Mouse (Mus musculus): Measurements from ENCODE around the gene Rev1. TPM values are rescaled to one million over a fixed set of nuclear protein-coding genes. Genes with fewer than 3 reads are reported as not detected.
A peak's percentile ranks its signal among the peaks of the same experiment; 100 is the strongest.
"Not testable (repeated sequence)": the region's sequence is repeated elsewhere in the genome, so short reads cannot be mapped to it uniquely, and the experiment has no call there.

Gene Rev1
- total RNA-seq, 2 experiments from 2014 or later: 35.8 to 40.6 TPM

DNA sequence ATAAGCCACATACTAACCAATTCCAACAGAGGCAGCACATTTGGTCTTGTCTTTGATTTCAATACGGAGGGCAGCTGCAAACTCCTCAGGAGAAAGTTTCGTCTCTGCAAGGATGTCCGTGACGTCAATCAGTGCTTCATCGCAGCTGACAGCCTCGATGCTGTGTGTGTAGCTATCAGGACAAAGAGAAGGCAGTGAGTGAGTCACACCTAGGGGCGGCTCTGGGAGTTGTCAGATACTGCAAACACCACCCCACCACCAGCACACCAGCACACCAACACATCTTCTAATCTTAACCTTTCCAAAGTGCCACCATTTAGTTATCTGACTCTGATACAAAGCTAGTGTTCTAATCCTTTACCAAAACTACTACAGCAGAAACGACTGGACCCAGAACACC is 58.3 kb downstream of the Rev1 start:
- peak in 1 of 2 experiments; percentile 50 for DNase-seq (ENCODE audit: low spot score in 2 of 2)

GRCm38 (mm10) chr1:38067276-38067675 is 62.3 kb downstream of the Rev1 start:
- no peak for DNase-seq (ENCODE audit: low spot score in 2 of 2)

GRCm38 (mm10) chr1:38062156-38062555 is 67.4 kb downstream of the Rev1 start:
- DNase-seq (ENCODE audit: low spot score in 2 of 2): not testable (repeated sequence)

DNA sequence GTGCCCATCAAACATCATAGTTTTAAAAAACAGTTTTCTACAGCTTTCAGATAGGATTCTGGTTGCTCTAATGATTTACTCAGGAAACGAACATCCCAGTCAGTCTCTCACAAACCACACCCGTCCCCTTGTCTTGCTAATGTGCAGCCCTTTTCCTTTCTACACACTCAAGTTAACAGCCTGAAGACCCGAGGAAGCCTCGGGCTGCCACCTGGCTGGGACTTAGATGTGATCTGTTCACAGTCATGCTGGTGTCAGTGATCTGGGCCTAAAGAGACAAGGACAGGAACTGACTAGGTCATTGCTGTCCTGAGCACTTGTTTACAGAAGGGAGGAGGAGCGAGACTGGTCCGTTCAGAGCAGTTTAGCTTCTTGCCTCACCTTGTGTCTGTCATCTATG is 71.2 kb downstream of the Rev1 start:
- DNase-seq (ENCODE audit: low spot score in 2 of 2): no peak

DNA sequence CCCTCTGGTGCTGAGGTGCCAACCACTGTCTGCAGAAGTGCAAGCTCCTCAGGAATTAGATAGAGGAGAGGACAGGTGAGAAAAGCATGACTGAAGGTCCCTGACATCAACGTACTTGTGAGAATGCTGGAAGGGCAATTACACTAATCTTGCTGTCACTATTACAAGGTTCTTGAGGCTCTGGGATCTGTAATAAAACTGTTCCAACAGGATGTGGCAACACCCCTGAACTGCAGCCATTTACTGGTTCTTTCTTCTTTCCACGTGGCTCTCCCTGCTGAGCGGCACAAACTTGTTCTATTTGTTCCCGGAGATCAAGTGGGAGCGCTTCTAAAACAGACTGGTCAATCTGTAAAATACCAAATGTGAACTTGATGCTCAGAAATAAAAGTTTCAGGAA is 74.4 kb downstream of the Rev1 start:
- no peak for DNase-seq (ENCODE audit: low spot score in 2 of 2)

DNA sequence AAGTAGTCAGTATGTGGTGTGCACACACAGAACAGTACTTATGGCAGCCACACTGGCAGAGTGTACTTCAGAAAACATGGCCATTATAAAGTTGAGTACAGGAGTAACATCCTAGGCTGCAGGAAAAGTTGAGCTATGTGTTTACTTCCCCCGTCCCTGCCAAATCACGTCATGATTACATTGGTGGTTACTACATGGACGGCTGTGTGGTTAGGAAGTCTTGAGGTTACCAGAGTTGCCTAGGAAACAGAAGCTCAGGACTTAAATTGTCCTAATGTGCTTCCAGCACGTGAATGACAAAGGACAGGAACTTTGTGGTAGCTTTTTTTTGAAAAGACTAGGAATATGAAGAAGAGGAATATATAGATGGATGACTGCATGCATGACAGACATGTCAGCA is 80.0 kb downstream of the Rev1 start:
- no peak for DNase-seq (ENCODE audit: low spot score in 2 of 2)

DNA sequence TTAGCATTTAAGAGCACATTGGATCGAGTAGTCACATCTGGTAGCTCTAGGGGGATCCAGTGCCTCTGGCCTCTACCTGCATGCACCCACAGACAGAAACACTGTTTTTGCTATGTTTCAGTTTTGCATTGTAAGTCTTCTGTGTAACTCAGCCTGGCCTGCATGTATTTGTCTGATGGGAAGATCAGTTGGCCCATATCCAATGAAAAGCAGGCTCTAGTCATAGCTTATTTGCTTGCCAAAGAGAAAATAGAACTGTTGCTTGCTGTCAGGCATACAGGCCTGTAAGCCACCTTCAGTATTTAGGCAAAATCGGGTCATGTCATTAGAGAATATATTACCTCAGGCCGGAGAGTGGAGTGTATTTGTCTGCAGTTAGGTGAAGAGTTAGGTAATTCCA is 81.5 kb downstream of the Rev1 start:
- peak in 1 of 2 experiments; percentile 64 for DNase-seq (ENCODE audit: low spot score in 2 of 2)

DNA sequence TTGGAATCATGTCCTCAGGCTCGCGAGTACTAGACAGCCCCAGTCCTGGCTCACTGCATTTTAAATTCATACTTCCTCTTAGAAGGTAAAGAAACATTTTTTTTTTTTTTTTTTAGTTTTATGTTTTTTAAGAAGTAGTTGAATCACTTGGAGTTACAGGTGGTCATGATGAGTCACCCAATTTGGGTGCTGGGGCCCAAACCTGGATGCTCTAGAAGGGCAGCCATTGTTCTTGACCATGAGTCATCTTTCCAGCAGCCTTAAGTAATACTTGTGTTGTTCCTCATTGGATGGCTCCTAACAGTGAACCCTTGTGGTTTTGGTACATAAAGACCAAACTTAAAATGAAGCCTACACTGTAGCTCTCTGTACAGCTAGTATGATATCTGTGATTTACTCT is 90.7 kb downstream of the Rev1 start:
- DNase-seq (ENCODE audit: low spot score in 2 of 2): no peak

- DNase-seq (ENCODE audit: low spot score in 2 of 2): peak in 1 of 2 experiments; percentile 71
Measured at GRCm38 (mm10) chr1:38037375-38037774, 92.2 kb downstream of the Rev1 start.

GRCm38 (mm10) chr1:38035521-38035920 is 94.1 kb downstream of the Rev1 start:
- DNase-seq (ENCODE audit: low spot score in 2 of 2): no peak

DNA sequence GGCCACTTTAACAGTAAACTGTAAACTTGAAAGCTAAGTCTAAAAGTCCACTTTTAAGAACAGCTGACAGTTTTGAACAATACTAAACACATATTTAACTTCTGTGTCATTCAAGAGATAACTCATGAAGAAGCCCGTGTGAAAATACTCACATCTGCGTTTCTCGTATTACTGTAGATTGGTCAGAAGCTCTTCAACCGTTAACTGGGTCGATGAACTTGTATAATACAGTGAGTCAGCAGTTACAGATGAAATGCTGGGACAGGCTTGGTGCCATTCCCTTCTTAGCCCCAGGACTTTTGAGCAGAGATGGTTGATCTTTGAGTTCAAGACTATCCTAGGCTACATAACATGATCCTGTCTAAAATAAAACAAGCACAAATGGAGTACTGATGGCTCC is 98.2 kb downstream of the Rev1 start:
- DNase-seq (ENCODE audit: low spot score in 2 of 2): no peak

- DNase-seq (ENCODE audit: low spot score in 2 of 2): no peak
Measured at GRCm38 (mm10) chr1:38027301-38027700, 102.3 kb downstream of the Rev1 start.

DNA sequence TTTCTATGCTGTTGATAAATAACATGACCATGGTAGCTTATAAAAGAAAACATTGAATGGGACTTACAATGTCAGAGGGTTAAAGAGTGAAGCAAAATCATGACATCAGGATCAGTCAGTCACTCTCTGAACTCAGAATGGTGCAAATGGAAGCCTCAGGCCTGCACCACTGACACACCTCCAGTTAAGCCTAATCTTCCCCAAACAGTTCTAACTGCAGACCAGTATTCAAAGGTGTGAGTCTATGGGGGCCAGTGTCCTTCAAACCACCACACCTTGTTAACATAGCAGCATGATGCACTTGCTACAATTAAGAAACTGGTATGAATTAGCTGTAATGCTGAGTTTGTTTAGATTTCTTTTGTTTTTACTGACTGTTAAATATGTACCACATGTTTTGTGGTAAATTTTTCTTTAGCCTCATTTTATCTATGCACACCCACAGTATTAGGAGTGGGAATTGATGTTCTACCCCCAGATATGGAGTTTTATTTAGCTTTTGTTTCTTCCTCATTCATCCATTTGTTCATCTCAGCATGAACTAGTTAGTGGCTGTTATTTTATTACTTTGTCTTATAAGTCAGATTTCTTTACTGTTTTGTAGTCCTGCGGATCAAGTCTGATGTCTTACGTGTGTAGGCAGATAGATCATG is 114.9 kb downstream of the Rev1 start:
- DNase-seq (ENCODE audit: low spot score in 2 of 2): no peak

- no peak for DNase-seq (ENCODE audit: low spot score in 2 of 2)
Measured at GRCm38 (mm10) chr1:38012509-38012908, 117.1 kb downstream of the Rev1 start.

GRCm38 (mm10) chr1:38012104-38012503 is 117.5 kb downstream of the Rev1 start:
- no peak for DNase-seq (ENCODE audit: low spot score in 2 of 2)

GRCm38 (mm10) chr1:38011647-38012046 is 118.0 kb downstream of the Rev1 start:
- DNase-seq (ENCODE audit: low spot score in 2 of 2): no peak

GRCm38 (mm10) chr1:38006741-38007140 is 122.9 kb downstream of the Rev1 start:
- no peak for DNase-seq (ENCODE audit: low spot score in 2 of 2)

GRCm38 (mm10) chr1:38003046-38003445 is 126.6 kb downstream of the Rev1 start:
- DNase-seq (ENCODE audit: low spot score in 2 of 2): no peak

Other genes with a start within 250 kb of the Rev1 start
- 10 to 100 TPM in 1 of 2 experiments, 1 to 10 TPM in 1; 9.2 to 14.0 TPM for gene Mitd1, start 239.4 kb downstream of the Rev1 start, total RNA-seq (2021)
- 100 to 1,000 TPM; 137 to 140 TPM for gene Mrpl30, start 239.3 kb downstream of the Rev1 start, total RNA-seq (2021)
- gene Lyg2, start 213.3 kb downstream of the Rev1 start, total RNA-seq (2021): under 1 TPM in 1 of 2 experiments, not detected in 1; 0.12 TPM
- not detected for gene Lyg1, start 172.0 kb downstream of the Rev1 start, total RNA-seq (2021)
- gene Txndc9, start 131.9 kb downstream of the Rev1 start, total RNA-seq (2021): 10 to 100 TPM; 53.9 to 63.5 TPM
- gene Eif5b, start 131.8 kb downstream of the Rev1 start, total RNA-seq (2021): 10 to 100 TPM; 41.8 to 44.2 TPM

Measured in layer of hippocampus, adult 18-20 months (tissue).